Mouse (Mus musculus) hindbrain, postnatal 0 days (tissue): Measurements from ENCODE around the gene Rhot2. TPM values are rescaled to one million over a fixed set of nuclear protein-coding genes. Genes with fewer than 3 reads are reported as not detected.

Experiments
- ATAC-seq: fragments of 200-750 bp; cut with Nextera tagmentation; 2 replicates; pipeline ENCODE4 v1.8.0; 2017; ENCODE audit warnings: mild to moderate bottlenecking, moderate TSS enrichment, moderate library complexity
- DNase-seq: peaks from one replicate; pipeline ENCODE4 v3.0.0-alpha.2; 2015; ENCODE audit warnings: low spot score
- H3K27ac ChIP-seq: fragments of 300-500 bp; sonication (generic); 2 replicates; pipeline ENCODE4 v1.5.1; 2014; ENCODE audit warnings: mild to moderate bottlenecking
- H3K27me3 ChIP-seq: fragments of 300-500 bp; sonication (generic); 2 replicates; pipeline ENCODE4 v1.6.1; 2014; ENCODE audit warnings: low read length, mixed read lengths; ENCODE audit not compliant: insufficient read depth
- H3K36me3 ChIP-seq: fragments of 300-500 bp; sonication (generic); 2 replicates; pipeline ENCODE4 v1.6.1; 2014; ENCODE audit warnings: low read length, mixed read lengths; ENCODE audit not compliant: insufficient read depth
- H3K4me1 ChIP-seq: fragments of 300-500 bp; sonication (generic); 2 replicates; pipeline ENCODE4 v1.6.1; 2014; ENCODE audit warnings: antibody characterized with exemption, low read length, mixed read lengths; ENCODE audit not compliant: insufficient read depth
- H3K4me2 ChIP-seq: fragments of 300-500 bp; sonication (generic); 2 replicates; pipeline ENCODE4 v1.6.1; 2014; ENCODE audit warnings: low read depth, mild to moderate bottlenecking, low read length, moderate library complexity, mixed read lengths
- H3K4me3 ChIP-seq: fragments of 300-500 bp; sonication (generic); 2 replicates; pipeline ENCODE4 v1.5.1; 2014; ENCODE audit warnings: low read length
- H3K9ac ChIP-seq: fragments of 300-500 bp; sonication (generic); replicated peaks from 2 replicates; pipeline ENCODE4 v1.6.1; 2014; ENCODE audit warnings: mild to moderate bottlenecking, low read length, moderate library complexity, mixed read lengths
- H3K9me3 ChIP-seq: fragments of 300-500 bp; sonication (generic); 2 replicates; pipeline ENCODE4 v1.6.1; 2016; ENCODE audit warnings: low read length, mixed read lengths
- CTCF ChIP-seq: IDR thresholded peaks from 2 replicates; pipeline ENCODE4 v1.5.1; 2016; ENCODE audit warnings: antibody characterized with exemption, control low read depth, low read depth
- WGBS: fragments of 180-500 bp; shearing (Covaris S2); extraction: QIAGEN DNeasy Blood & Tissue Kit; methylation state at CpG from one replicate; pipeline ENCODE4 v1.1.7; 2014; 5-methylcytosine and 5-hydroxymethylcytosine counted together
- polyA plus RNA-seq: library from polyadenylated mRNA; unstranded; fragments of >200 nt; fragmentation: Nextera tagmentation; extraction: Ambion mirVana; gene quantifications from 2 replicates; pipeline ENCODE4 v1.2.1, GENCODE M21; 2015
- total RNA-seq: library from RNA; depleted of rRNA; stranded (reverse); fragments of >200 nt; gene quantifications from 2 replicates; pipeline ENCODE4 v1.2.3, GENCODE M21; 2014

Rhot2 gene
- total and polyA plus RNA-seq, 2 experiments from 2014 or later = 15.8 to 39.8 TPM

DNA sequence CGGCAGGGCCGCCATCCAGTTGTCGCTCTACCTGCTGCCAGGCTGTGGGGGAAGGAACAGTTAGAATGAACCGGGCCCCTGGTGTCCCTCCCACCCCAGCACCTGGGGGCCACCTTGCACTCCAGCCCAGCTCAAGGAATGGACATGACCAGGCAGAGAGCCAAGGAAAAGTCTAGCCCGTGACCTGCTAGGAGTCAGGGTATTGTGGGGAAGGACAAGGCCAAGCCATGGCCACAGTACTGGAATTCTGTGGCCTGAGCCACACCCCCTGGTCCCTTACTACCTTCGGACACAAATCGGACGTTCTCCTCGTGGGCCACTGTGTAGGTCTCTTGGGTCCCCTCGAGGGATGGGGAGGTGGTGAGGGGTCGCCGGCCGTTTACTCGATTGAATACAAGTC lies 19.7 kb upstream of the Rhot2 start:
- H3K4me1 ChIP-seq = peaks cover 15% of the 10 kb centered on the region
- ATAC-seq = no peak
- DNase-seq = no peak
- WGBS = 91% methylated on average over 14 of the region's 14 CpGs
- no peak overlapping the region for H3K27ac ChIP-seq
- H3K9me3 ChIP-seq = no peaks in the 10 kb centered on the region
- TF ChIP-seq CTCF = no peak
- no peak overlapping the region for H3K9ac ChIP-seq
- peaks cover 5% of the 10 kb centered on the region; the same call in 1 of the 2 replicates for H3K36me3 ChIP-seq
- H3K4me2 ChIP-seq = no peak overlapping the region
- no peak overlapping the region for H3K4me3 ChIP-seq
- no peaks in the 10 kb centered on the region for H3K27me3 ChIP-seq

DNA sequence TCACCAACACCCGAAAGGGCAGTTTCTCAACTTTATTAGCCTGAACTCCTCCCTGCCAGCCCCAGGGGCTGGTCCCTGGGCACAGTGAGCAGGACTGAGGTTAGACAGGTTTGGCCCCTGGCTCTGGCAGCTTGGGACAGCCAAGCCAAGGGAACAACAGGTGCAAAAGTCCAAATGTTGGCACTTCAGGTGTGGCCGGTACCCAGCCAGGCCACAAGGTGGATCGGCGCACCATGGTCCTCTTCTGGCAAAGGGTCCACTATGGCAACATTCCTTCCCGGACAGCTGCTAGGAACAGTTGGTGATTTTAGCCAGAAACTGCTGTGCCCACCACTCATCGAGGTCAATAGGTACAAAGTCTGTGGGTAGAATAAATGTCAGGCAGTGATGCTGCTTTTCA lies 19.0 kb upstream of the Rhot2 start:
- no peaks in the 10 kb centered on the region for H3K27me3 ChIP-seq
- peaks cover 5% of the 10 kb centered on the region; the same call in 1 of the 2 replicates for H3K36me3 ChIP-seq
- no peak for DNase-seq
- no peak for ATAC-seq
- TF ChIP-seq CTCF = no peak
- no peak overlapping the region for H3K9ac ChIP-seq
- peaks cover 15% of the 10 kb centered on the region for H3K4me1 ChIP-seq
- 85% methylated on average over 6 of the region's 6 CpGs for WGBS
- no peak overlapping the region for H3K27ac ChIP-seq
- no peak overlapping the region for H3K4me2 ChIP-seq
- no peak overlapping the region for H3K4me3 ChIP-seq
- no peaks in the 10 kb centered on the region for H3K9me3 ChIP-seq

- Histone ChIP-seq H3K9me3 (no peaks in the 10 kb centered on the region), H3K27me3 (no peaks in the 10 kb centered on the region), H3K4me1 (peaks cover 11% of the 10 kb centered on the region), H3K4me3 (peak overlapping the region; percentile 61), H3K9ac (peak overlapping the region; percentile 72), H3K4me2 (peak overlapping the region; percentile 82), H3K27ac (peak overlapping the region; percentile 84), H3K36me3 (peaks cover 5% of the 10 kb centered on the region; the same call in 1 of the 2 replicates)
- no peak; the same call in none of the 2 replicates for ATAC-seq
- no peak for DNase-seq
- TF ChIP-seq CTCF = no peak
- WGBS = 8% methylated on average over 6 of the region's 6 CpGs
Measured at GRCm38 (mm10) chr17:25861704-25862612, 17.3 kb upstream of the Rhot2 start.

GRCm38 (mm10) chr17:25860832-25861703 lies 16.4 kb upstream of the Rhot2 start, which contains the start of gene Wdr90:
Wdr90 (minus strand) TSS chr17:25861501.
- Histone ChIP-seq H3K27me3 (no peaks in the 10 kb centered on the region), H3K4me3 (peak within 1 kb of the TSS; percentile 61), H3K9ac (peak within 1 kb of the TSS; percentile 72), H3K9me3 (no peaks in the 10 kb centered on the region), H3K36me3 (peaks cover 5% of the 10 kb centered on the region; the same call in 1 of the 2 replicates), H3K4me1 (peaks cover 11% of the 10 kb centered on the region), H3K27ac (peak within 1 kb of the TSS; percentile 84), H3K4me2 (peak within 1 kb of the TSS; percentile 82)
- peak; percentile 94 for ATAC-seq
- peak; percentile 98 for DNase-seq
- TF ChIP-seq CTCF = peak; percentile 43
- WGBS = 3% methylated on average over 65 of the region's 65 CpGs

DNA sequence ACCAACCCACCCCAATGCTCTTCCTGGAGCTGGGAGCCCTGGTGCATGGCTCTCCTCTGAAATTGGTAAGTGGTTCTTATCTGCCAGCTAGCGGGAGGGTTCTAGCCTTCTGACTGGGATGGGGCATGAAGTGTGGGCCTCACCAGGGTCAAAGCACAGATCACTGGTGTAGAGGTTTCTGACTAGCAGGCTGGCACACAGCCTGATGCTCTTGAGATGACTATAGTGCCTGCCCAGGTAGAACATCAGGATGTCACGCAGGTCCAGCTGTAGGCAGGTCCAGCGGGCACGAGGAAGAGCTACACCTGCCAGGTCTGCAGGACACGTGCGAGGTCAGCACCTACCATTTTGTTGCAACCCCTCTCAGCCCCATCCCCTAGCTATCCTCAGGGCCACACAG lies 15.6 kb upstream of the Rhot2 start:
- no peak for TF ChIP-seq CTCF
- Histone ChIP-seq H3K4me3 (no peak overlapping the region), H3K36me3 (peaks cover 5% of the 10 kb centered on the region; the same call in 1 of the 2 replicates), H3K27ac (no peak overlapping the region), H3K4me2 (peak overlapping the region; percentile 82), H3K27me3 (no peaks in the 10 kb centered on the region), H3K9me3 (no peaks in the 10 kb centered on the region), H3K4me1 (peaks cover 11% of the 10 kb centered on the region), H3K9ac (peak overlapping the region; percentile 72)
- ATAC-seq = no peak
- DNase-seq = no peak
- 93% methylated on average over 6 of the region's 6 CpGs for WGBS

- no peak for ATAC-seq
- H3K27ac ChIP-seq = peak overlapping the region; percentile 83
- TF ChIP-seq CTCF = no peak
- peaks cover 7% of the 10 kb centered on the region; the same call in 1 of the 2 replicates for H3K4me1 ChIP-seq
- peak; percentile 32 for DNase-seq
- H3K36me3 ChIP-seq = peaks cover 36% of the 10 kb centered on the region
- no peaks in the 10 kb centered on the region for H3K27me3 ChIP-seq
- H3K4me2 ChIP-seq = peak overlapping the region; percentile 67
- WGBS = 3% methylated on average over 37 of the region's 38 CpGs
- no peaks in the 10 kb centered on the region for H3K9me3 ChIP-seq
- H3K4me3 ChIP-seq = peak overlapping the region; percentile 83
- peak overlapping the region; percentile 75 for H3K9ac ChIP-seq
Measured at GRCm38 (mm10) chr17:25843636-25844395, 835 bp downstream of the Rhot2 start.
